Mouse (Mus musculus): ENCODE measurements at regions not wholly inside any gene's neighbourhood (a gene's known extent, or its start where the extent isn't known, plus 50 kb on each side); places are given as distances from the start of the nearest gene placed in this dataset.

GRCm38 (mm10) chr9:84894148-84894547 lies 418.4 kb upstream of the Gm11114 start:
- TF ChIP-seq EP300 (IDR thresholded peaks at IDR 0.05; ENCODE audit: low read depth), result no peak
- no peak for TF ChIP-seq CTCF (IDR thresholded peaks at IDR 0.05; ENCODE audit: low read depth)

Data from liver, postnatal 0 days (tissue).